Mouse (Mus musculus) lung, adult 2 months (tissue): ENCODE measurements around the gene Rpl23a.

Experiments
- CTCF ChIP-seq: fragments of 200-500 bp; IDR thresholded peaks from 2 replicates; pipeline ENCODE4 v1.5.1; 2011; ENCODE audit warnings: mild to moderate bottlenecking, low read length, control low read depth; ENCODE audit not compliant: insufficient read depth
- POLR2A ChIP-seq: fragments of 200-500 bp; IDR thresholded peaks from 2 replicates; pipeline ENCODE4 v1.6.1; 2011; ENCODE audit warnings: low read depth, mild to moderate bottlenecking, control low read depth, low read length, borderline replicate concordance; ENCODE audit errors: extremely low read depth

DNA sequence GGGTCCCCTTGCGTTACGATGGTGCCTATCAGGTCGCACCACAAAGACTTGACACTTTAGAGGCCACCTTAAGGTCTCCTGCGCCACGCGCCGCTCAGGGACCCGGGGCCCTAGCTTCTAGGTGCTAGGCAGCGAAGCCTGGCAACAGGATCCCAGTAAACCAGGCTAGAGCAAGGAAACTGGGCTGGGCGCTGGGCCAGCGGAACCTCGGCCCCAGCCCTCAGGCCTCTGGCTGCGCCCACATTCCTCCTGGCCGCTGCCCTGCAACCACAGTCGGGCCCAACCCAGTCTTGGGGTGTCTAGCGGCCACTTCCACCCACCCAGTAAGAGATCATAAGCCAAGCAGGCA, 17.6 kb downstream of the Rpl23a start:
- no peak for TF ChIP-seq POLR2A
- TF ChIP-seq CTCF, result no peak
